Mouse (Mus musculus) neural tube, embryonic 15.5 days (tissue): ENCODE measurements around the gene Ptpn6. TPM values are rescaled to one million over a fixed set of nuclear protein-coding genes. Genes with fewer than 3 reads are reported as not detected.

Experiments
- ATAC-seq: fragments of 200-750 bp; cut with Nextera tagmentation; 2 replicates; pipeline ENCODE4 v1.8.0; 2017; ENCODE audit warnings: mild to moderate bottlenecking, moderate TSS enrichment, moderate library complexity; ENCODE audit not compliant: low FRiP score
- H3K27ac ChIP-seq: fragments of 300-500 bp; sonication (generic); replicated peaks from 2 replicates; pipeline ENCODE4 v1.5.1; 2015; ENCODE audit warnings: mild to moderate bottlenecking, inconsistent platforms
- H3K27me3 ChIP-seq: fragments of 300-500 bp; sonication (generic); replicated peaks from 2 replicates; pipeline ENCODE4 v1.6.1; 2015; ENCODE audit warnings: inconsistent platforms
- H3K36me3 ChIP-seq: fragments of 300-500 bp; sonication (generic); 2 replicates; pipeline ENCODE4 v1.6.1; 2015; ENCODE audit warnings: inconsistent platforms
- H3K4me1 ChIP-seq: fragments of 300-500 bp; sonication (generic); 2 replicates; pipeline ENCODE4 v1.6.1; 2015; ENCODE audit warnings: inconsistent platforms
- H3K4me2 ChIP-seq: fragments of 300-500 bp; sonication (generic); 2 replicates; pipeline ENCODE4 v1.6.1; 2015; ENCODE audit warnings: inconsistent platforms, mild to moderate bottlenecking, moderate library complexity
- H3K4me3 ChIP-seq: fragments of 300-500 bp; sonication (generic); replicated peaks from 2 replicates; pipeline ENCODE4 v1.5.1; 2015; ENCODE audit warnings: mild to moderate bottlenecking, inconsistent platforms
- H3K9ac ChIP-seq: fragments of 300-500 bp; sonication (generic); replicated peaks from 2 replicates; pipeline ENCODE4 v1.6.1; 2015; ENCODE audit warnings: mild to moderate bottlenecking, inconsistent platforms
- H3K9me3 ChIP-seq: fragments of 300-500 bp; sonication (generic); replicated peaks from 2 replicates; pipeline ENCODE4 v1.6.1; 2016; ENCODE audit warnings: inconsistent platforms
- WGBS: fragments of 180-500 bp; shearing (Covaris S2); methylation state at CpG from one replicate; pipeline ENCODE4 v1.1.7; 2015; ENCODE audit warnings: mixed read lengths; 5-methylcytosine and 5-hydroxymethylcytosine counted together
- polyA plus RNA-seq: library from polyadenylated mRNA; unstranded; fragments of >200 nt; fragmentation: Nextera tagmentation; extraction: Ambion mirVana; gene quantifications from 2 replicates; pipeline ENCODE4 v1.2.1, GENCODE M21; 2015

Gene Ptpn6
- polyA plus RNA-seq, 1 experiment from 2014 or later: 4.8 TPM

DNA sequence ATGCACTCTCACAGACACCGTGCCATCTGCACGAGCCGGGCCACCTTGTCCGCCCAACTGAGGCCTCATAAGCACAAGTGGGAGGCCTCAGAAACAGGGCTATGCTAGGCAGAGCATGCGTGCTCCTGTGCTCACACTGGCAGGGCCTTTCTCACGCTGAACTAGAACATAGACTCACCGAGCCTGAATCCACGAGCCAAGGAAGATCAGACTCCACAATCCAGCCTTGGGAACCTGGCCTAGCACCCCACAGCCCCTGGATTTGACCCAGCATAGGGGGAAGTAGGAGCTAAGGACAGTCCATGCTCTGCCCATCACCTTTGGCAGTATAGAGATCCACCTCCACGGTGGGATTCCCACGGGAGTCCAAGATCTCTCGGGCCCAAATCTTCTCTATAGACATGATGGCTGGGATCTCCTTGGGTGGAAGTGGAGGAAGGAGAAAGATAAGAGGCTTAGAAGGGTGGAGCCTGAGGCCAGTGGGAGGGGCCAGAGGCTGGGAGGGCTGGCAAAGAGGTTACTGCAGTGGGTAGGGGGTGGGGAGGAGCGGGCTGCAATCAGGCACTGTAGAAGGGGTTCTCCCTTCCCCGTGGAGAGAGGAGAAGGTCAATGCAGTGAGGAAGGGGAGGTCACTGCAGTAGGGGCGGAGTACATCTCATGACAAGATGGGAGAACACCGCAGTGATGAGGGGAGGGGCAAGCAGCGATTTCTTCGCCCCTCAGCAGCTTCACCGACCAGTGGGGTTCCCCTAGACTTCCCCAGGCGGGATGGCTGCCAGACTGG lies 29.6 kb upstream of the Ptpn6 start:
- WGBS: 26% methylated on average over 19 of the region's 19 CpGs
- Histone ChIP-seq H3K4me1 (peaks cover 32% of the 10 kb centered on the region), H3K9me3 (no peaks in the 10 kb centered on the region), H3K27me3 (no peaks in the 10 kb centered on the region; the same call in none of the 2 replicates), H3K36me3 (peaks cover 3% of the 10 kb centered on the region; the same call in 1 of the 2 replicates), H3K4me3 (peak overlapping the region; percentile 63), H3K9ac (peak overlapping the region; percentile 77), H3K4me2 (peak overlapping the region; percentile 80), H3K27ac (peak overlapping the region; percentile 84)
- ATAC-seq: peak; percentile 61

DNA sequence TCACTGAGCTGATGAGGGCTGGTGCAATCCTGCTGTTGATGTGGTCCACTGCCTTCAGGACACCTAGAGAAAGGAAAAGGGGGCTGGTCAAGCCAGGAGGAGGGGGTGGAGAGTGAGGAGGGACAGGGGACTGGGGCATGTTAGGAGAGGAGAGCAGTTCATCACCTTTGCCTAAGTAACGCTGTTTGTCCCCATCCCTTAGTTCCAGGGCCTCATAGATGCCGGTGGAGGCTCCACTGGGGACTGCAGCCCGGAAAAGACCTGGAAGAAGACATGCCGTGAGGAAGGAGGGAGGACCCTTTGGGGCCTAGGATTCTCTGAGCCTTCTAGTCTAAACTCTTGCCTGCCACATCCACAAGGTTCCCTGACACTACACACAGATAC lies 29.0 kb upstream of the Ptpn6 start:
- peak overlapping the region; percentile 80 for H3K4me2 ChIP-seq
- ATAC-seq: no peak
- no peaks in the 10 kb centered on the region for H3K9me3 ChIP-seq
- peaks cover 32% of the 10 kb centered on the region for H3K4me1 ChIP-seq
- no peak overlapping the region; the same call in 1 of the 2 replicates for H3K4me3 ChIP-seq
- H3K9ac ChIP-seq: peak overlapping the region; percentile 77; the same call in 1 of the 2 replicates
- H3K36me3 ChIP-seq: peaks cover 8% of the 10 kb centered on the region; the same call in 1 of the 2 replicates
- 27% methylated on average over 4 of the region's 4 CpGs for WGBS
- H3K27ac ChIP-seq: peak overlapping the region; percentile 84; the same call in 1 of the 2 replicates
- no peaks in the 10 kb centered on the region; the same call in none of the 2 replicates for H3K27me3 ChIP-seq

DNA sequence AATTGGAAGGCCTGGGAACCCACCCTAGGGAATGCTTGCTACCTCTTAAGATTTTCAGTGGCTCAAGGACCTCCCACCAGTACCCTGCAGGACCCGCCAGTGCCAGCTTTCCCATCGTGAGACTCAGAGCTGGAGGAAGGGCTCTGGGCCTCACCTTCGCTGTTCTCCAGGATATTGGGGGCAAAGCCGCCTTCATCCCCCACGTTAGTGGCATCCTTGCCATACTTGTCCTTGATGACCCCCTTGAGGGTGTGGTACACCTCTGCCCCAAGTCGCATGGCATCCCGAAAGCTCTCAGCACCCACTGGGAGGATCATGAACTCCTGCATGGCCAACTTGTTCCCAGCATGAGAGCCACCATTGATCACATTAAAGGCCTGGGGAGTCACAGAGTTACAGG lies 27.4 kb upstream of the Ptpn6 start:
- H3K4me3 ChIP-seq: no peak overlapping the region
- H3K36me3 ChIP-seq: peaks cover 17% of the 10 kb centered on the region; the same call in 1 of the 2 replicates
- no peak overlapping the region for H3K9ac ChIP-seq
- H3K27ac ChIP-seq: no peak overlapping the region
- no peak overlapping the region for H3K4me2 ChIP-seq
- no peaks in the 10 kb centered on the region; the same call in none of the 2 replicates for H3K27me3 ChIP-seq
- H3K9me3 ChIP-seq: no peaks in the 10 kb centered on the region
- H3K4me1 ChIP-seq: peaks cover 32% of the 10 kb centered on the region
- 81% methylated on average over 7 of the region's 7 CpGs for WGBS
- no peak for ATAC-seq

GRCm38 (mm10) chr6:124759259-124759658 lies 20.7 kb upstream of the Ptpn6 start:
- no peaks in the 10 kb centered on the region for H3K27me3 ChIP-seq
- no peaks in the 10 kb centered on the region for H3K9me3 ChIP-seq
- H3K9ac ChIP-seq: 0 out of 2 replicates have a peak overlapping the region, but pooled peaks have one; percentile 1
- H3K4me1 ChIP-seq: peaks cover 36% of the 10 kb centered on the region
- no peak for ATAC-seq
- H3K4me3 ChIP-seq: no peak overlapping the region
- H3K4me2 ChIP-seq: peak overlapping the region; percentile 90; the same call in 1 of the 2 replicates
- WGBS: 2% methylated on average over 5 of the region's 5 CpGs
- H3K27ac ChIP-seq: peak overlapping the region; percentile 98
- 0 out of 2 replicates have a peak, but pooled peaks cover 13% of the 10 kb centered on the region for H3K36me3 ChIP-seq

- 56% methylated on average over 2 of the region's 2 CpGs for WGBS
These were observed 20.3 kb upstream of the Ptpn6 start for GRCm38 (mm10) chr6:124758849-124759232.

DNA sequence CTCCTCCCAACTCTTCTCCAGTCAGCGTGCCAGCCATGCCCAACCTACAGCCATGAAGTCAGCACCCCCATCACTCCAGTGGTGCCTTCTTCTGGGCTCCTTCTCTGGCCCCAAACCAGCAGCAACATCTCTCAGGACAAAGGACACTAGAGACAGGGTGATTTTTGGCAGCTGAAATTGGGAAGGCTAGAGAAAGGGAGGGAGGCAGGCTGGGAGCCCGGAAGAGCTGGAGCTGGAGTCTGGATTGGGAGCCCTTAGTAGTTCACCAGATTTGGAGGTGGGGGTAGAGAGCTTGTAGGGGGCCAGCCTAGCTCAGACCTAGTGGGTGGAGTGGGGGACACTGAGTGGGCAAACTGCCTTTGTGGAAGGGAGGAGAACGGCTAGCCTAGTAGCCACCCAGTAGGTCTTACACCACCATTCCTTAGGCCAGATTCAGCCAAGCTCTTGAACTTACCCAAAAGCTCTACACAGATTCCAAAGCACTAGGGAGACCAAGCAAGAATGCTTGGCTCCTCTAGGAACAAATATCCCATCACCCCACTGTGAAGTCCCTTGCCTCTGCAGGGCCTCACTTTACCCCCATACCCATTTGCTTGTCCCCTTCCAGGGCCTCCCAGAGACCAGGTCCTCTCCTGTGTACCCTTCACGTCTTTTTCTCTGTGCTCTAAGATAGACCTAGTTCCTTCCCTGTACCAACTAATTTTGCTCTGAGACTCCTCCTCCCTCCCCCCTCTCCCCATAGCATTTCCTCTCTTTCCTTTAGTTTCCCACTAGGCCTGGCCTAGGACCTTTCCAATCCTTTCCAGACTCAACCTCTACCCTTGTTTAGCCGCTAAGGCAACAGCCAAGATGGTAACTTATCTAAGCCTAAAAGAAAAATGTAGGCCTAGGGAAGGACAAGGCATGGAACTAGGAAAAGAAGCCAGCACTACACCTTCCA lies 19.7 kb upstream of the Ptpn6 start:
- 26% methylated on average over 5 of the region's 5 CpGs for WGBS
- 0 out of 2 replicates have a peak, but pooled peaks have one; percentile 4 for ATAC-seq
- no peaks in the 10 kb centered on the region for H3K9me3 ChIP-seq
- H3K4me2 ChIP-seq: peak overlapping the region; percentile 90
- no peaks in the 10 kb centered on the region for H3K27me3 ChIP-seq
- peak overlapping the region; percentile 74 for H3K4me3 ChIP-seq
- H3K36me3 ChIP-seq: 0 out of 2 replicates have a peak, but pooled peaks cover 13% of the 10 kb centered on the region
- peak overlapping the region; percentile 98 for H3K27ac ChIP-seq
- H3K4me1 ChIP-seq: peaks cover 47% of the 10 kb centered on the region
- H3K9ac ChIP-seq: peak overlapping the region; percentile 95; the same call in 1 of the 2 replicates

More at GRCm38 (mm10) chr6:124758849-124759232, 20.3 kb upstream of the Ptpn6 start:
- no peak for ATAC-seq
- 0 out of 2 replicates have a peak, but pooled peaks cover 13% of the 10 kb centered on the region for H3K36me3 ChIP-seq
- H3K9me3 ChIP-seq: no peaks in the 10 kb centered on the region
- 0 out of 2 replicates have a peak overlapping the region, but pooled peaks have one; percentile 1 for H3K9ac ChIP-seq
- H3K4me3 ChIP-seq: no peak overlapping the region
- peak overlapping the region; percentile 98 for H3K27ac ChIP-seq
- H3K27me3 ChIP-seq: no peaks in the 10 kb centered on the region
- peak overlapping the region; percentile 90; the same call in 1 of the 2 replicates for H3K4me2 ChIP-seq
- peaks cover 40% of the 10 kb centered on the region for H3K4me1 ChIP-seq

- Histone ChIP-seq H3K9ac (peak overlapping the region; percentile 95), H3K27me3 (no peaks in the 10 kb centered on the region), H3K27ac (peak overlapping the region; percentile 98), H3K36me3 (0 out of 2 replicates have a peak, but pooled peaks cover 7% of the 10 kb centered on the region), H3K4me1 (peaks cover 55% of the 10 kb centered on the region), H3K4me3 (peak overlapping the region; percentile 74), H3K9me3 (no peaks in the 10 kb centered on the region), H3K4me2 (peak overlapping the region; percentile 90)
- 8% methylated on average over 5 of the region's 5 CpGs for WGBS
- ATAC-seq: no peak
These were observed 18.9 kb upstream of the Ptpn6 start for GRCm38 (mm10) chr6:124757351-124757880.

DNA sequence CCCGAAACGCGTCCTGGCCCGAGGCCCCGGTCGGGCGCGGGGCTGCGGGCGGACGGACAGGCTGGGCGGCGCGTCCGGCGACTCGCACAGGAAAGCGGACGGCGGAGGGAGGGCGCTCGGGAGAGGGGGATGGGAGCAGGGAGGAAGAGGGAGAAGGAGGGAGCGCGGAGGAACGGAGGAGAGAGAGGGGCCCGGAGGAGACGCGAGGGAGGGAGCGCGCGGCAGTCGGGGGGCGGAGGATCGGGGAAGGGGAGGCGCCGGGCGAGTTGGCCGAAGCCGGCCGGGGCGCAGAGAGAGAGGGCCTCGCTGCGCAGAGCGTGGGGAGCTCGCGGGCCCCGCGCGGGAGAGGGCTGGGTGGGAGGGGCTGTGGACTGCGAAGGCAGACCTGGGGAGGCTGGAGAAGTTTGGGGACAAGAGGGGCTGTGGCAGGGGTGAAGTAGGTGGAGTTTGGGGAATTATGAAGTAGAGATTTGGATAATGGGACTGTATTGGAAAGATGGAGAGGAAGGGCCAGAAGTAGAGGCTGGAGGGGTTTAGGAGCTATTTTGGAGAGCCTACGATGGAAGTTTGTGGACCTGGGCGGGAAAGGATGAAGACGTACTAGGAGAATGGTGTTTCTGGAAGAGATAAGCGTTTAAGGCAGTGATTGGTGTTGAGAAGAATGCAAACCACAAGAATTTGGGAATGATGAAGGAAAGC lies 18.3 kb upstream of the Ptpn6 start:
- WGBS: under 1% methylated on average over 51 of the region's 54 CpGs
- peak overlapping the region; percentile 95 for H3K9ac ChIP-seq
- peak; percentile 85 for ATAC-seq
- H3K4me3 ChIP-seq: peak overlapping the region; percentile 74
- peak overlapping the region; percentile 90 for H3K4me2 ChIP-seq
- H3K27me3 ChIP-seq: no peaks in the 10 kb centered on the region
- H3K9me3 ChIP-seq: no peaks in the 10 kb centered on the region
- H3K36me3 ChIP-seq: 0 out of 2 replicates have a peak, but pooled peaks cover 6% of the 10 kb centered on the region
- H3K27ac ChIP-seq: peak overlapping the region; percentile 98
- H3K4me1 ChIP-seq: peaks cover 60% of the 10 kb centered on the region

- Histone ChIP-seq H3K36me3 (no peaks in the 10 kb centered on the region), H3K27ac (peak within 1 kb of the TSS; percentile 98), H3K4me3 (peak within 1 kb of the TSS; percentile 74), H3K9ac (peak within 1 kb of the TSS; percentile 95), H3K4me2 (peak within 1 kb of the TSS; percentile 90), H3K9me3 (no peaks in the 10 kb centered on the region), H3K4me1 (peaks cover 64% of the 10 kb centered on the region), H3K27me3 (no peaks in the 10 kb centered on the region)
- ATAC-seq: peak; percentile 68
- WGBS: under 1% methylated on average over 69 of the region's 100 CpGs
These were observed 17.5 kb upstream of the Ptpn6 start, which contains the start of the genes Gm45234 and Atn1 for GRCm38 (mm10) chr6:124755831-124756595. Gene Gm45234, minus strand, starts transcription at chr6:124756021. Gene Atn1, minus strand, starts transcription at chr6:124756524.

GRCm38 (mm10) chr6:124755306-124755705 lies 16.8 kb upstream of the Ptpn6 start:
- WGBS: 5% methylated on average over 3 of the region's 3 CpGs
- Histone ChIP-seq H3K4me3 (peak overlapping the region; percentile 74), H3K9me3 (no peaks in the 10 kb centered on the region), H3K36me3 (no peaks in the 10 kb centered on the region), H3K4me2 (peak overlapping the region; percentile 90), H3K4me1 (peaks cover 66% of the 10 kb centered on the region), H3K9ac (peak overlapping the region; percentile 95), H3K27ac (peak overlapping the region; percentile 98), H3K27me3 (no peaks in the 10 kb centered on the region)
- no peak for ATAC-seq
